Mouse (Mus musculus): ENCODE data around the gene Pigp.

DNA sequence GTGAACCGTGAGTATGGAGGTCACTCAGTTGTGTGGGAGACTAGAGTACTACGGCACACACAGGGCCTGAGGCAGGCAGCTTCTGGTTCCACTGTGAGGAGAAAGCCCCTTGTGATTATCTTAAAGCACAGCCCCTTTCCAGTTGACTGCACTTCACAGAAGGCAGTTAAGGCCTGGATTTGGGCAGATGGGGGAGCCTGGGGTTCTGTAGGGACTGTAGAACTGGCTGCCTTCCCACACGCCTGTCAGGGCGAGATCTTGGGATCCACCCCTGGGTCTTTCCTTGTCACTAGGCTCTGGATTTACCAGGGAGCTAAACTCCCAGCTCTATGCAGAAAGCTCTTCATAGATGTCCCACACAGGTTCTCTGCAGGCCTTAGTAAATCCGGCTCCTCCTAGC is 41.2 kb downstream of the Pigp start:
- TF ChIP-seq CTCF (IDR thresholded peaks at IDR 0.05): no peak
- no peak for TF ChIP-seq POLR2A (IDR thresholded peaks at IDR 0.05; ENCODE audit: insufficient read depth, low read depth, low read length)
- TF ChIP-seq EP300 (IDR thresholded peaks at IDR 0.05; ENCODE audit: insufficient read depth, low read depth, low read length): no peak

Measured in heart, adult 2 months (tissue).